Mouse (Mus musculus) erythroblast, embryonic 14.5 days (primary cell): ENCODE measurements around the gene Ech1. TPM values are rescaled to one million over a fixed set of nuclear protein-coding genes. Genes with fewer than 3 reads are reported as not detected.

ENCODE experiments used
- H3K27me3 ChIP-seq: 2 replicates; pipeline ENCODE4 v1.6.1; 2012; ENCODE audit warnings: inconsistent platforms; ENCODE audit not compliant: control insufficient read depth
- H3K36me3 ChIP-seq: 2 replicates; pipeline ENCODE4 v1.6.1; 2012; ENCODE audit warnings: mild to moderate bottlenecking, inconsistent platforms; ENCODE audit not compliant: control insufficient read depth
- H3K4me1 ChIP-seq: 2 replicates; pipeline ENCODE4 v1.6.1; 2012; ENCODE audit warnings: inconsistent platforms; ENCODE audit not compliant: control insufficient read depth
- H3K4me3 ChIP-seq: replicated peaks from 2 replicates; pipeline ENCODE3; 2012; ENCODE audit warnings: moderate library complexity, mild to moderate bottlenecking, inconsistent platforms
- H3K9me3 ChIP-seq: 2 replicates; pipeline ENCODE4 v1.6.1; 2012; ENCODE audit warnings: low read length, inconsistent platforms, mixed read lengths; ENCODE audit not compliant: control insufficient read depth
- GATA1 ChIP-seq: IDR thresholded peaks from 2 replicates; pipeline ENCODE4 v1.6.1; 2012; ENCODE audit warnings: low read length, inconsistent platforms, mixed read lengths
- TAL1 ChIP-seq: IDR thresholded peaks from 3 replicates; pipeline ENCODE4 v1.6.1; 2012; ENCODE audit warnings: low read length, inconsistent platforms, mixed read lengths
- polyA plus RNA-seq: library from polyadenylated mRNA; stranded (reverse); fragments of >175 nt; gene quantifications from 2 replicates; pipeline ENCODE4 v1.2.3, GENCODE M21; 2012

Gene Ech1
- polyA plus RNA-seq, 1 experiment = 0.67 TPM

DNA sequence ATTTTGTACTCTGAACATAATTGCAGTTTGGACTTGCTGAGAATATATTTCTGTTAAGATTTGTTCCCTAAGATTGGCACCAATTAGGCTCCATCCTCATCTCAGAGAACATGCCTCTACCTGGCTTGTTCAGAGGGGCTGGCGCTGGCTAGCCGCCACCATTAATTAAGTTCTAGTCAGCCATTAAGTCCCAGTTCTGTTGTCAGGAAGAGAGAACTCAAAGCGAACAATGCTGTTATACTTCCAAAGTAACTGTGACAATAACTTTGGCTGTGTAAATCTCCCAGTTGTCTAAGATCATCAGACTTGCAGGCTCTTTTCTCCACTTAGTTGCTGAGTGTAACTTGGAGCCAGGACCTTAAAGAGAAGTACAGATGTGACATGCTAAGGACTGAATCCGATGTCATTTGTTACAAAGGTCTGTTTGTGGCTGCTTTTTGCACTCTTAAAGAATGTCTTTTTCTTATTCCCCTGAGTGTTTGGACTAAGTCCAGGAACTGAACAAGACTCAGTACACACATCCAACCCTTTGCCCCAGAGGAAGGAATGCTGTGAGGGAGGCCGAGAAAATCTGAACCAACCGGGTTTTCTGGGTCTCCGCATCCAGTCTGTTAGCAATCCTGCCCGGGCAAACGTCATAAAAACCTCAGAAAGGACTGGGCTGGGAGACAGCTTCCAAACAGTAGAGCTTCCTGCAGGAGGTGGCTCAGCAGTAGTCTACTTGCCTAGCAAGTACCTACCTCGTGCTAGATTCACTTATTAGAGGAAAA, 22.9 kb upstream of the Ech1 start:
- Histone ChIP-seq H3K9me3 (no peaks in the 10 kb centered on the region), H3K4me3 (no peak overlapping the region), H3K36me3 (peaks cover 7% of the 10 kb centered on the region), H3K27me3 (no peaks in the 10 kb centered on the region), H3K4me1 (peaks cover 32% of the 10 kb centered on the region)
- TF ChIP-seq TAL1 = no peak
- TF ChIP-seq GATA1 = no peak

GRCm38 (mm10) chr7:28802846-28803588, 22.0 kb upstream of the Ech1 start:
- TF ChIP-seq GATA1 = no peak
- TF ChIP-seq TAL1 = no peak
- no peaks in the 10 kb centered on the region for H3K27me3 ChIP-seq
- peaks cover 2% of the 10 kb centered on the region; the same call in 1 of the 2 replicates for H3K36me3 ChIP-seq
- H3K4me1 ChIP-seq = peaks cover 32% of the 10 kb centered on the region
- no peaks in the 10 kb centered on the region for H3K9me3 ChIP-seq
- H3K4me3 ChIP-seq = no peak overlapping the region

DNA sequence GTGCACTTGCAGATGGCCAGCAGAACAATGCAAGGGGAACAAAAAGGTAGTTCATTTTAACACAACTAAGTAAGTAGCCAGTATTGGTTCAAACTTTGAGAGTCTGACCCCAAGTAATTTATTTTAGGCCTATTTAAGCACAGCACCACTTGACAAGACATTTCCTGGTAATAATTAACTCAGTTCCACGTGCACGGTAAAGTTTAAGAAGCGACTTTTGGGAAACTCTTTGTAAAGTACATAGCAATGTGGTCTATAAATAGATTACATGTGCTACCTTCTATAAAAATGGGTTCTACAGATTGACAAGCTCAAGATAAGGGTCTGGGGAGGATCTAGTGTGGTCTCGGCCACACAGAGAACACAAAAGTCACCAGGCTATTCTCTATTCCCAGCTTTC, 21.3 kb upstream of the Ech1 start:
- TF ChIP-seq GATA1 = no peak
- no peak for TF ChIP-seq TAL1
- Histone ChIP-seq H3K27me3 (no peaks in the 10 kb centered on the region), H3K4me1 (peaks cover 38% of the 10 kb centered on the region), H3K9me3 (no peaks in the 10 kb centered on the region), H3K36me3 (peaks cover 2% of the 10 kb centered on the region; the same call in 1 of the 2 replicates), H3K4me3 (no peak overlapping the region)

GRCm38 (mm10) chr7:28806869-28807268, 18.1 kb upstream of the Ech1 start:
- H3K4me3 ChIP-seq = no peak overlapping the region
- H3K9me3 ChIP-seq = no peaks in the 10 kb centered on the region
- H3K36me3 ChIP-seq = peaks cover 2% of the 10 kb centered on the region
- no peak for TF ChIP-seq TAL1
- no peak for TF ChIP-seq GATA1
- H3K4me1 ChIP-seq = peaks cover 53% of the 10 kb centered on the region
- H3K27me3 ChIP-seq = no peaks in the 10 kb centered on the region

GRCm38 (mm10) chr7:28807641-28808220, 17.3 kb upstream of the Ech1 start:
- Histone ChIP-seq H3K4me1 (peaks cover 55% of the 10 kb centered on the region), H3K4me3 (peak overlapping the region; percentile 93), H3K27me3 (no peaks in the 10 kb centered on the region), H3K36me3 (peaks cover 11% of the 10 kb centered on the region), H3K9me3 (no peaks in the 10 kb centered on the region)
- TF ChIP-seq TAL1 (no peak), GATA1 (no peak)

DNA sequence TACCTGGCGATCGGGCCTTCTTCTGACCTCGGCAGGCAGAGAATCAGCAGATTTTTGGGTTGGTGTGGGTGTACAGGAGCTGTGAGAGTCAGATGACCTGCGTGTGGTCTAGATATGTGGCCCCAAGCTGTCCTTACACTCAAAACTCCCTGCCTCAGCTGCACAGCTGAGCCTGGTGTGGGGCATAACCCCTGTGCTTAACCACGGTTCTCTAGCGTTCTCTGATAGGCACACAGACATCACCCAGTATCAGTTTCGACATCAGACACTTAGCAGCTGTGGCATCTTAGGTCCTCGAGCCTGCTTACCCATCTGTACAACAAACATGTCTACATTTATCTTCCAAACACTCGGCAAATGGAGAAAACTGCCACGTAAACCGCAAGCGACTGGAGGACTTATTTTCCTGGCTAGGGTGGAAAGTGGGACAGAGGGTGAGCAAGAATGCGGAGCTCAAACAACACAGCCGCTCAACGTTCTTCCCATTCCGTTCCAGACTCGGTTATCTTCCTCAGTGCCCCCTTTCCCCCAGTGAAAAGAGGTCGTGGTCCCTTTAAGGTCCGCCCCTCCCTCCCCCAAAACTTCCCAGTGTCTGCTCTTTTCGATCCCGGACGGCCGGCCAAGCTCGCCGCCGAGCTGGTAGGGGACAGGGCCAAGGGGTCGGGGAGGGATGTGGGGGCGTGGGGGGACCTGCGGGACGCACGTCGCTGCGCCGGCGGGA, 16.6 kb upstream of the Ech1 start, which contains the start of gene Hnrnpl:
Gene Hnrnpl (plus strand): TSS at position 321 of the 721 bp plus-strand sequence.
- Histone ChIP-seq H3K27me3 (no peaks in the 10 kb centered on the region), H3K36me3 (peaks cover 17% of the 10 kb centered on the region), H3K4me3 (peak within 1 kb of the TSS; percentile 93), H3K9me3 (no peaks in the 10 kb centered on the region), H3K4me1 (peaks cover 55% of the 10 kb centered on the region)
- TF ChIP-seq TAL1 = no peak
- no peak for TF ChIP-seq GATA1

GRCm38 (mm10) chr7:28808957-28809393, 16.0 kb upstream of the Ech1 start:
- Histone ChIP-seq H3K4me3 (peak overlapping the region; percentile 93), H3K4me1 (peaks cover 55% of the 10 kb centered on the region), H3K9me3 (no peaks in the 10 kb centered on the region), H3K27me3 (no peaks in the 10 kb centered on the region), H3K36me3 (peaks cover 23% of the 10 kb centered on the region)
- TF ChIP-seq TAL1 = no peak
- TF ChIP-seq GATA1 = no peak

DNA sequence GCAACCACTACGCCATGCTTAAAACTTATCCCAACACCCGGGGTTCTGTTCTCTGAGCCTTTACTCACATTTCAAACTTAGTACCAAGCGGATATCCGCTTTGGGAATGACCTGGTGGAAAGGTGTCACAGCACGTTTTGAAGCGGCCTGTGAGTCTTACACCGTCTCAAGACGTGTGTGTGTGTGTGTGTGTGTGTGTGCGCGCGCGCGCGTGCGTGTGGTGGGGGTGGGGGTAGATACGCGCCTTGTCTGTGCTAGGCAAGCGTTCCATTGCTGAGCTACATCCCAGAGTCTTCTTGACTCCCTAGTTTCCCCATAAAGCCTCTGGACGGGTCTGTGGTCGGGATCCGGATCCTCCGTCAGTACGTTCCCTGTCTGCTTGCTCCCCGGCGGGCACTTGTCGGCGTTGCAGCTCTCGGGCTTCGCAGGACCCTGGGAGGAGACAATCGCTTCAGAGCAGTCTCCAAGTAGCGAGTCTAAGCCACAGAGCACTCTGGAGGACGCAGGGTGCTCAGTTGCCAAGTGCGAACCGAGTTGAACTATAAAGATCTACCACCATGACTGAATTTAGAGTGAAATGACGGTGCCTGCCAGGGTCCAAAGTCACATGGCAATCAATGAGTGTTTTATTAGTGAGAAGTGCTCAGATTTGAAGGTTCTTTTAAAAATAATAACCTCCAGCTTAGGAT, 15.5 kb upstream of the Ech1 start:
- H3K36me3 ChIP-seq = peaks cover 29% of the 10 kb centered on the region
- H3K4me1 ChIP-seq = peaks cover 57% of the 10 kb centered on the region
- H3K27me3 ChIP-seq = no peaks in the 10 kb centered on the region
- TF ChIP-seq TAL1 = no peak
- no peak for TF ChIP-seq GATA1
- H3K9me3 ChIP-seq = no peaks in the 10 kb centered on the region
- H3K4me3 ChIP-seq = peak overlapping the region; percentile 93
